Mouse (Mus musculus) mouse embryonic stem cell (cell line): ENCODE data around the gene Trub1.

Source experiments
- in situ Hi-C, 2 experiments: fragments of 300-500 bp; cut with MboI; formaldehyde crosslinking; loops; 1 replicate in 1 of 2; 3 replicates in 1 of 2; pipeline ENCODE4 v1.14.3; 2019 to 2020; ENCODE audit warnings: low sequenced_read_pairs in 2 of 2, low pct_unique_long_range_greater_than_20kb in 1 of 2, mixed read lengths in 1 of 2; ENCODE audit not compliant: unreplicated experiment in 1 of 2

Trub1 gene

GRCm38 (mm10) chr19:57452492-57453217 is at the start of gene Trub1:
TSS of gene Trub1 (plus strand) at chr19:57452912.
- in situ Hi-C loops = loop anchor here in 1 of 2 experiments (25.0 kb wide), 1 partner anchor 290 kb away; no protein-coding TSS in a partner anchor

GRCm38 (mm10) chr19:57403700-57404501 is 48.8 kb upstream of the Trub1 start:
- in situ Hi-C loops = no loop called here

GRCm38 (mm10) chr19:57404502-57404848 is 48.2 kb upstream of the Trub1 start:
- in situ Hi-C loops = no loop called here

- in situ Hi-C loops = no loop called here
Measured at GRCm38 (mm10) chr19:57407947-57408346, 44.8 kb upstream of the Trub1 start.

- in situ Hi-C loops = no loop called here
Measured at GRCm38 (mm10) chr19:57411375-57412196, 41.1 kb upstream of the Trub1 start.

GRCm38 (mm10) chr19:57413170-57413569 is 39.5 kb upstream of the Trub1 start:
- in situ Hi-C loops = no loop called here

- in situ Hi-C loops = no loop called here
Measured at GRCm38 (mm10) chr19:57413918-57414317, 38.8 kb upstream of the Trub1 start.

GRCm38 (mm10) chr19:57415031-57415807 is 37.5 kb upstream of the Trub1 start:
- in situ Hi-C loops = no loop called here

GRCm38 (mm10) chr19:57417800-57418580 is 34.7 kb upstream of the Trub1 start:
- in situ Hi-C loops = no loop called here

- in situ Hi-C loops = no loop called here
Measured at GRCm38 (mm10) chr19:57423402-57423801, 29.3 kb upstream of the Trub1 start.

GRCm38 (mm10) chr19:57425296-57425695 is 27.4 kb upstream of the Trub1 start:
- in situ Hi-C loops = no loop called here

GRCm38 (mm10) chr19:57426841-57427240 is 25.9 kb upstream of the Trub1 start:
- in situ Hi-C loops = no loop called here

- in situ Hi-C loops = no loop called here
Measured at GRCm38 (mm10) chr19:57427756-57428438, 24.8 kb upstream of the Trub1 start.

- in situ Hi-C loops = no loop called here
Measured at GRCm38 (mm10) chr19:57428641-57429040, 24.1 kb upstream of the Trub1 start.

GRCm38 (mm10) chr19:57429926-57430325 is 22.8 kb upstream of the Trub1 start:
- in situ Hi-C loops = no loop called here

- in situ Hi-C loops = no loop called here
Measured at GRCm38 (mm10) chr19:57431476-57431875, 21.2 kb upstream of the Trub1 start.

GRCm38 (mm10) chr19:57434024-57434423 is 18.7 kb upstream of the Trub1 start:
- in situ Hi-C loops = no loop called here
